Comparison of ENCODE assay signal across 8 mouse cellular contexts in genomic region chr8:11636324-11637057, GRCm38 (mm10). TPM values are rescaled to one million over a fixed set of nuclear protein-coding genes. Genes with fewer than 3 reads are reported as not detected.
DNase-seq lines count a peak whose midpoint lies in the region; ATAC-seq and TF ChIP-seq lines count a peak whose summit lies in the region.

No protein-coding gene starts in this region.

- peak; percentile 83 for DNase-seq in c-Kit-positive CD71-positive TER-119-positive erythroid progenitor cells, embryonic 14.5 days (ENCODE audit: low spot score)
- peak; percentile 87 to 89 for DNase-seq in heart, postnatal 10 days
- DNase-seq in kidney, postnatal 4 days = peak; percentile 87 to 93
- DNase-seq in neural tube, embryonic 11.5 days (ENCODE audit: low spot score) = peak; percentile 71

- H3K4me1 ChIP-seq in ES-Bruce4 (ENCODE audit: control insufficient read depth, insufficient read depth, low read length) = peaks cover 7% of the 10 kb centered on the region
- H3K4me1 ChIP-seq in forebrain, embryonic 13.5 days = peaks cover 38% of the 10 kb centered on the region
- peaks cover 38% of the 10 kb centered on the region for H3K4me1 ChIP-seq in liver, embryonic 15.5 days (replicated peaks)
- peaks cover 16% of the 10 kb centered on the region; the same call in 1 of the 2 replicates for H3K4me1 ChIP-seq in neural tube, embryonic 11.5 days (ENCODE audit: control insufficient read depth, insufficient read depth, low read length)
- peaks cover 22% of the 10 kb centered on the region for H3K4me1 ChIP-seq in stomach, embryonic 16.5 days (ENCODE audit: control insufficient read depth, insufficient read depth, low read length)

- peak; percentile 39 for TF ChIP-seq POLR2A in ES-Bruce4 (IDR thresholded peaks at IDR 0.05; ENCODE audit: insufficient read depth, low read length)

- peaks cover 11% of the 10 kb centered on the region for H3K36me3 ChIP-seq in ES-Bruce4 (ENCODE audit: control insufficient read depth, insufficient read depth, low read length, poor library complexity, severe bottlenecking)
- H3K36me3 ChIP-seq in forebrain, embryonic 13.5 days (ENCODE audit: poor library complexity, severe bottlenecking) = peaks cover 21% of the 10 kb centered on the region
- peaks cover 6% of the 10 kb centered on the region for H3K36me3 ChIP-seq in liver, embryonic 15.5 days (replicated peaks)
- peaks cover 2% of the 10 kb centered on the region; the same call in 1 of the 2 replicates for H3K36me3 ChIP-seq in neural tube, embryonic 11.5 days (ENCODE audit: control insufficient read depth, insufficient read depth, low read length)
- H3K36me3 ChIP-seq in stomach, embryonic 16.5 days (ENCODE audit: control insufficient read depth, insufficient read depth, low read length) = peaks cover 4% of the 10 kb centered on the region; the same call in 1 of the 2 replicates

- H3K4me3 ChIP-seq in ES-Bruce4 (ENCODE audit: low read depth, low read length) = peak overlapping the region; percentile 61
- H3K4me3 ChIP-seq in forebrain, embryonic 13.5 days = peak overlapping the region; percentile 92
- H3K4me3 ChIP-seq in liver, embryonic 15.5 days (replicated peaks) = peak overlapping the region; percentile 94
- peak overlapping the region; percentile 95 for H3K4me3 ChIP-seq in neural tube, embryonic 11.5 days (ENCODE audit: low read depth, low read length)
- peak overlapping the region; percentile 96 for H3K4me3 ChIP-seq in stomach, embryonic 16.5 days (replicated peaks; ENCODE audit: low read length)

- no peaks in the 10 kb centered on the region for H3K27me3 ChIP-seq in ES-Bruce4 (ENCODE audit: control insufficient read depth, insufficient read depth, low read length, poor library complexity, severe bottlenecking)
- no peaks in the 10 kb centered on the region for H3K27me3 ChIP-seq in forebrain, embryonic 13.5 days
- no peaks in the 10 kb centered on the region for H3K27me3 ChIP-seq in liver, embryonic 15.5 days
- H3K27me3 ChIP-seq in neural tube, embryonic 11.5 days (ENCODE audit: control insufficient read depth, insufficient read depth, low read length) = no peaks in the 10 kb centered on the region
- H3K27me3 ChIP-seq in stomach, embryonic 16.5 days (ENCODE audit: control insufficient read depth, insufficient read depth, low read length) = no peaks in the 10 kb centered on the region

- intact Hi-C loops in heart, postnatal 10 days (cut with DNase I) = no loop called here

- WGBS in forebrain, embryonic 13.5 days = 3% methylated on average over 30 of the region's 30 CpGs
- 2% methylated on average over 30 of the region's 30 CpGs for WGBS in liver, embryonic 15.5 days (ENCODE audit: insufficient replicate concordance)
- WGBS in neural tube, embryonic 11.5 days = 4% methylated on average over 30 of the region's 30 CpGs
- 6% methylated on average over 30 of the region's 30 CpGs for WGBS in stomach, embryonic 16.5 days

- peak overlapping the region; percentile 90 for H3K27ac ChIP-seq in ES-Bruce4 (ENCODE audit: insufficient read depth, low read length)
- H3K27ac ChIP-seq in forebrain, embryonic 13.5 days = peak overlapping the region; percentile 99
- peak overlapping the region; percentile 94 for H3K27ac ChIP-seq in liver, embryonic 15.5 days (replicated peaks)
- H3K27ac ChIP-seq in neural tube, embryonic 11.5 days (ENCODE audit: low read depth, low read length) = peak overlapping the region; percentile 98; the same call in 1 of the 2 replicates
- H3K27ac ChIP-seq in stomach, embryonic 16.5 days (ENCODE audit: low read length) = peak overlapping the region; percentile 99

- H3K4me2 ChIP-seq in forebrain, embryonic 13.5 days = peak overlapping the region; percentile 93
- peak overlapping the region; percentile 98 for H3K4me2 ChIP-seq in liver, embryonic 15.5 days
- peak overlapping the region; percentile 80 for H3K4me2 ChIP-seq in neural tube, embryonic 11.5 days (ENCODE audit: low read depth)
- H3K4me2 ChIP-seq in stomach, embryonic 16.5 days (ENCODE audit: low read depth, low read length) = peak overlapping the region; percentile 76

- ATAC-seq in forebrain, embryonic 13.5 days = peak; percentile 45
- ATAC-seq in liver, embryonic 15.5 days (ENCODE audit: insufficient read depth) = peak; percentile 76
- peak; percentile 39 for ATAC-seq in neural tube, embryonic 11.5 days (ENCODE audit: insufficient read depth, low FRiP score, low TSS enrichment)
- peak; percentile 60 for ATAC-seq in stomach, embryonic 16.5 days (ENCODE audit: insufficient read depth, low FRiP score)

- peak overlapping the region; percentile 66 for H3K9ac ChIP-seq in ES-Bruce4 (ENCODE audit: low read depth, poor library complexity, severe bottlenecking)
- peak overlapping the region; percentile 96 for H3K9ac ChIP-seq in forebrain, embryonic 13.5 days
- peak overlapping the region; percentile 57 for H3K9ac ChIP-seq in liver, embryonic 15.5 days
- H3K9ac ChIP-seq in neural tube, embryonic 11.5 days (ENCODE audit: low read length) = peak overlapping the region; percentile 52
- H3K9ac ChIP-seq in stomach, embryonic 16.5 days (ENCODE audit: low read length) = peak overlapping the region; percentile 66

- H3K9me3 ChIP-seq in ES-Bruce4 (replicated peaks; ENCODE audit: control insufficient read depth, insufficient read depth, low read length, poor library complexity, severe bottlenecking) = 0 out of 2 replicates have a peak, but pooled peaks cover 2% of the 10 kb centered on the region
- no peaks in the 10 kb centered on the region for H3K9me3 ChIP-seq in forebrain, embryonic 13.5 days (replicated peaks)
- H3K9me3 ChIP-seq in liver, embryonic 15.5 days (replicated peaks) = no peaks in the 10 kb centered on the region
- no peaks in the 10 kb centered on the region for H3K9me3 ChIP-seq in neural tube, embryonic 11.5 days (ENCODE audit: control insufficient read depth, low read length)
- no peaks in the 10 kb centered on the region for H3K9me3 ChIP-seq in stomach, embryonic 16.5 days (replicated peaks; ENCODE audit: control insufficient read depth, low read length)

- TF ChIP-seq EP300 in ES-Bruce4 (IDR thresholded peaks at IDR 0.05; ENCODE audit: insufficient read depth, low read depth, low read length) = peak; percentile 57

- no peak for TF ChIP-seq CTCF in ES-Bruce4 (IDR thresholded peaks at IDR 0.05; ENCODE audit: low read depth, low read length)

RNA-seq across cellular contexts. Expression of gene Ankrd10, which starts 0.9 kb away (rescaled TPM):
- polyA plus RNA-seq in ES-Bruce4 (2011; ENCODE audit: insufficient read depth, insufficient read length, low read depth, missing spikeins) = 101 and 104 TPM in 2 replicates
- 113 and 117 TPM in 2 replicates for polyA plus RNA-seq in forebrain, embryonic 13.5 days (2015; fragmentation: Nextera tagmentation; extraction: Ambion mirVana)
- total RNA-seq in heart, postnatal 10 days (2021) = 10 to 100 TPM; 44.9 to 50.9 TPM
- polyA plus RNA-seq in liver, embryonic 15.5 days (2015; fragmentation: Nextera tagmentation; extraction: Ambion mirVana) = 22.1 and 23.7 TPM in 2 replicates
- 109 TPM in 2 replicates for polyA plus RNA-seq in neural tube, embryonic 11.5 days (2014; fragmentation: Nextera tagmentation; extraction: Ambion mirVana)
- polyA plus RNA-seq in stomach, embryonic 16.5 days (2015; fragmentation: Nextera tagmentation; extraction: Ambion mirVana) = 75.1 and 83.0 TPM in 2 replicates

Comparison
In these comparisons a context has a peak if more than half of its experiments do, and no peak if none do; other contexts are left out.
1. Peak in every context shown above with its lines: DNase-seq, ATAC-seq, H3K4me3 ChIP-seq and H3K27ac ChIP-seq.